Mouse (Mus musculus) limb, embryonic 15.5 days (tissue): ENCODE measurements around the gene Fmnl2. TPM values are rescaled to one million over a fixed set of nuclear protein-coding genes. Genes with fewer than 3 reads are reported as not detected.

ENCODE experiments used
- ATAC-seq: fragments of 200-750 bp; cut with Nextera tagmentation; 2 replicates; pipeline ENCODE4 v1.8.0; 2017; ENCODE audit warnings: low read depth, moderate TSS enrichment; ENCODE audit not compliant: insufficient number of reproducible peaks, low FRiP score, low TSS enrichment
- H3K27ac ChIP-seq: fragments of 300-500 bp; sonication (generic); 2 replicates; pipeline ENCODE4 v1.5.1; 2015; ENCODE audit warnings: moderate library complexity, mild to moderate bottlenecking, inconsistent platforms
- H3K27me3 ChIP-seq: fragments of 300-500 bp; sonication (generic); 2 replicates; pipeline ENCODE4 v1.6.1; 2015; ENCODE audit warnings: inconsistent platforms
- H3K36me3 ChIP-seq: fragments of 300-500 bp; sonication (generic); 2 replicates; pipeline ENCODE4 v1.6.1; 2015; ENCODE audit warnings: inconsistent platforms
- H3K4me1 ChIP-seq: fragments of 300-500 bp; sonication (generic); 2 replicates; pipeline ENCODE4 v1.6.1; 2015; ENCODE audit warnings: inconsistent platforms
- H3K4me2 ChIP-seq: fragments of 300-500 bp; sonication (generic); 2 replicates; pipeline ENCODE4 v1.6.1; 2015; ENCODE audit warnings: mild to moderate bottlenecking, inconsistent platforms
- H3K4me3 ChIP-seq: fragments of 300-500 bp; sonication (generic); 2 replicates; pipeline ENCODE4 v1.5.1; 2015; ENCODE audit warnings: mild to moderate bottlenecking, inconsistent platforms
- H3K9ac ChIP-seq: fragments of 300-500 bp; sonication (generic); 2 replicates; pipeline ENCODE4 v1.6.1; 2015; ENCODE audit warnings: inconsistent platforms
- H3K9me3 ChIP-seq: fragments of 300-500 bp; sonication (generic); 2 replicates; pipeline ENCODE4 v1.6.1; 2016; ENCODE audit warnings: inconsistent platforms
- WGBS: fragments of 180-500 bp; shearing (Covaris S2); methylation state at CpG from one replicate; pipeline ENCODE4 v1.1.7; 2015; 5-methylcytosine and 5-hydroxymethylcytosine counted together
- polyA plus RNA-seq: library from polyadenylated mRNA; unstranded; fragments of >200 nt; fragmentation: Nextera tagmentation; extraction: Ambion mirVana; gene quantifications from 2 replicates; pipeline ENCODE4 v1.2.1, GENCODE M21; 2015

Gene Fmnl2
- polyA plus RNA-seq, 1 experiment from 2014 or later = 9.4 TPM

- Histone ChIP-seq H3K4me1 (peaks cover 57% of the 10 kb centered on the region), H3K4me3 (no peak overlapping the region), H3K9me3 (no peaks in the 10 kb centered on the region), H3K27ac (no peak overlapping the region), H3K36me3 (no peaks in the 10 kb centered on the region), H3K4me2 (no peak overlapping the region), H3K9ac (no peak overlapping the region), H3K27me3 (no peaks in the 10 kb centered on the region)
- 34% methylated on average over 3 of the region's 3 CpGs for WGBS
- no peak for ATAC-seq
Observed at GRCm38 (mm10) chr2:52959982-52960381, 102.3 kb downstream of the Fmnl2 start.

- 43% methylated on average over 2 of the region's 2 CpGs for WGBS
- ATAC-seq = no peak
Observed at GRCm38 (mm10) chr2:52960697-52961096, 103.0 kb downstream of the Fmnl2 start.

DNA sequence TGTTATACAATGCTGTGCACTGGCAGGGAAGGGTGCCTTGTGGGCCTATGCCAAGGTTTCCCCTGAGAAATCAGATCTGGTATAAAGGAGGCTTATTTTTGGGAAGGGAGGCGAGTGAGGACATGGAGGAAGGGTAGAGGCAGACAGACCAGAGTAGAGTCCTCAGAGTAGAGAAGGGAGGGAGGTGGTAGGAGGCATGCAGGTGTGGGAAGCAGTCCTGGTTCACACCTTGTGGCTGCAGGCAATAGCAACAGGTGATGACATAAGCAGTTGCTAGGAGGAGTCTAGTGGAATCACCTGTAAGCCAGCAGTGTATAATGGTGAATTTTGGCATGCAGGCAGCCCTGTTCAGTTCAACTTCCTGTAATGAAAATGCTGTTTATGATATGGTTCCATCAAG, 105.8 kb downstream of the Fmnl2 start:
- no peak for ATAC-seq
- WGBS = 44% methylated on average over 1 of the region's 1 CpGs
- no peak overlapping the region for H3K9ac ChIP-seq
- H3K27me3 ChIP-seq = no peaks in the 10 kb centered on the region
- H3K36me3 ChIP-seq = no peaks in the 10 kb centered on the region
- H3K4me3 ChIP-seq = no peak overlapping the region
- H3K4me1 ChIP-seq = peaks cover 70% of the 10 kb centered on the region
- H3K4me2 ChIP-seq = no peak overlapping the region
- no peaks in the 10 kb centered on the region for H3K9me3 ChIP-seq
- H3K27ac ChIP-seq = 0 out of 2 replicates have a peak overlapping the region, but pooled peaks have one; percentile 8

More at GRCm38 (mm10) chr2:52960697-52961096, 103.0 kb downstream of the Fmnl2 start:
- Histone ChIP-seq H3K4me3 (no peak overlapping the region), H3K4me2 (no peak overlapping the region), H3K4me1 (peaks cover 55% of the 10 kb centered on the region), H3K36me3 (no peaks in the 10 kb centered on the region), H3K27ac (no peak overlapping the region), H3K9ac (no peak overlapping the region), H3K9me3 (no peaks in the 10 kb centered on the region), H3K27me3 (no peaks in the 10 kb centered on the region)

DNA sequence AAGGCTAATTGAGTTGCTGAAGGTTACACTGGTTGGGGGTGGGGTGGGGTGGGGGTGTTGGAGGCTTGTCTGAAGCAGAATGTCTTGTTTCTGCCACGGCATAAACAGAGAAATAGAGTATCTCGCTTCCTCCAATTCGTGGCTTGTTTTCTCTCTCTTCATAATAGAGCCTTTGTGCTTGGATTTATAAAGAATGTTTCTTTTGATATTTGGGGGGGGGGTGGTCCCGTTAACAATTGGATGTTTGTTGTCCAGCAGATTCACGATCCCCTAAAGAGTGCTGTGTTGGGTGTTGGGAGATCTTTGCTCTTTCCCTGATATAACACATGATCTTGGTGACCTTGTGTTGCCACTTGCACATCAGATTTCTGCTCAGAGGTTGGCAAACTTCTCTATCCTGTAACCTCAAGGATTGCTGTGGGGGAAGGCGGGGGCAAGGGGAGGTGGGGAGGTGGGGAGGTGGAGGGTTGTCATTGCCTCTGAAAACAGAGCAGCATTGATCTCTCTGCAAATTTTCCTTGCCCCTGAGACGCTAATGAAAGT, 106.8 kb downstream of the Fmnl2 start:
- no peaks in the 10 kb centered on the region for H3K9me3 ChIP-seq
- H3K4me1 ChIP-seq = peaks cover 69% of the 10 kb centered on the region
- H3K4me3 ChIP-seq = no peak overlapping the region
- WGBS = 49% methylated on average over 7 of the region's 7 CpGs
- H3K27me3 ChIP-seq = no peaks in the 10 kb centered on the region
- no peak overlapping the region; the same call in 1 of the 2 replicates for H3K27ac ChIP-seq
- H3K4me2 ChIP-seq = no peak overlapping the region
- no peak overlapping the region for H3K9ac ChIP-seq
- no peaks in the 10 kb centered on the region for H3K36me3 ChIP-seq
- no peak for ATAC-seq

GRCm38 (mm10) chr2:52966227-52966626, 108.6 kb downstream of the Fmnl2 start:
- 43% methylated on average over 5 of the region's 5 CpGs for WGBS
- no peaks in the 10 kb centered on the region for H3K9me3 ChIP-seq
- peaks cover 60% of the 10 kb centered on the region for H3K4me1 ChIP-seq
- no peak overlapping the region for H3K4me2 ChIP-seq
- H3K9ac ChIP-seq = no peak overlapping the region
- no peaks in the 10 kb centered on the region for H3K27me3 ChIP-seq
- H3K27ac ChIP-seq = no peak overlapping the region
- no peaks in the 10 kb centered on the region for H3K36me3 ChIP-seq
- H3K4me3 ChIP-seq = no peak overlapping the region
- no peak for ATAC-seq

- 83% methylated on average over 12 of the region's 12 CpGs for WGBS
- H3K9ac ChIP-seq = no peak overlapping the region
Observed at GRCm38 (mm10) chr2:52966820-52967460, 109.3 kb downstream of the Fmnl2 start.

GRCm38 (mm10) chr2:52967461-52967823, 109.8 kb downstream of the Fmnl2 start:
- ATAC-seq = no peak
- Histone ChIP-seq H3K27me3 (no peaks in the 10 kb centered on the region), H3K36me3 (no peaks in the 10 kb centered on the region), H3K9me3 (no peaks in the 10 kb centered on the region), H3K4me3 (no peak overlapping the region), H3K4me2 (no peak overlapping the region), H3K9ac (no peak overlapping the region), H3K27ac (no peak overlapping the region), H3K4me1 (peaks cover 59% of the 10 kb centered on the region)
- 88% methylated on average over 5 of the region's 5 CpGs for WGBS

More at GRCm38 (mm10) chr2:52966820-52967460, 109.3 kb downstream of the Fmnl2 start:
- ATAC-seq = no peak
- Histone ChIP-seq H3K9me3 (no peaks in the 10 kb centered on the region), H3K4me3 (no peak overlapping the region), H3K4me1 (peaks cover 59% of the 10 kb centered on the region), H3K36me3 (no peaks in the 10 kb centered on the region), H3K4me2 (no peak overlapping the region), H3K27me3 (no peaks in the 10 kb centered on the region), H3K27ac (no peak overlapping the region)

- Histone ChIP-seq H3K27me3 (no peaks in the 10 kb centered on the region), H3K4me3 (no peak overlapping the region), H3K36me3 (no peaks in the 10 kb centered on the region), H3K4me2 (peak overlapping the region; percentile 12; the same call in 1 of the 2 replicates), H3K4me1 (peaks cover 60% of the 10 kb centered on the region), H3K9me3 (no peaks in the 10 kb centered on the region), H3K9ac (no peak overlapping the region), H3K27ac (peak overlapping the region; percentile 82)
- 30% methylated on average over 2 of the region's 2 CpGs for WGBS
- peak; percentile 66 for ATAC-seq
Observed at GRCm38 (mm10) chr2:52968884-52969283, 111.2 kb downstream of the Fmnl2 start.

GRCm38 (mm10) chr2:52974056-52974455, 116.4 kb downstream of the Fmnl2 start:
- H3K4me1 ChIP-seq = peaks cover 44% of the 10 kb centered on the region
- no peak overlapping the region for H3K4me2 ChIP-seq
- H3K9me3 ChIP-seq = no peaks in the 10 kb centered on the region
- H3K4me3 ChIP-seq = no peak overlapping the region
- no peaks in the 10 kb centered on the region for H3K36me3 ChIP-seq
- ATAC-seq = no peak
- no peaks in the 10 kb centered on the region for H3K27me3 ChIP-seq
- H3K27ac ChIP-seq = 0 out of 2 replicates have a peak overlapping the region, but pooled peaks have one; percentile 38
- no peak overlapping the region for H3K9ac ChIP-seq
- 82% methylated on average over 6 of the region's 6 CpGs for WGBS

DNA sequence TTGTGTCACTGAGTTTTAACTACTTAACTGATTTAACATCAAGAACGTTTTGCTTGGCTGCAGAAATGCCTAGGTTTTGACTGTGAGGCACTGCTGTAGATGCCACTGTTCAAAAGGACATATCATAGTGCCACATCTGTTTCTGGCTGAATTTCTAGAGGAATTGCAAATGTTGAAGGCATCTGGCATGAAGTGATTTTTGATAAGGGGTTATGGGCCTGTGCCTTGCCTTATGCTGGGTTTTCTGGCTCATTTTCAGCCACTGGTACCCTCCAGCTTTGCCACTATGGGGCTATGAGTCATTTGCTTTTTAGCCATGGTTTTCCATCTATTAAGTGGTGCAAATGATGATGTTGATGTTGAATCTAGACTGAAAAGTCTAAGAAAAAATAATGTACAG, 117.1 kb downstream of the Fmnl2 start:
- WGBS = 48% methylated on average over 1 of the region's 1 CpGs

DNA sequence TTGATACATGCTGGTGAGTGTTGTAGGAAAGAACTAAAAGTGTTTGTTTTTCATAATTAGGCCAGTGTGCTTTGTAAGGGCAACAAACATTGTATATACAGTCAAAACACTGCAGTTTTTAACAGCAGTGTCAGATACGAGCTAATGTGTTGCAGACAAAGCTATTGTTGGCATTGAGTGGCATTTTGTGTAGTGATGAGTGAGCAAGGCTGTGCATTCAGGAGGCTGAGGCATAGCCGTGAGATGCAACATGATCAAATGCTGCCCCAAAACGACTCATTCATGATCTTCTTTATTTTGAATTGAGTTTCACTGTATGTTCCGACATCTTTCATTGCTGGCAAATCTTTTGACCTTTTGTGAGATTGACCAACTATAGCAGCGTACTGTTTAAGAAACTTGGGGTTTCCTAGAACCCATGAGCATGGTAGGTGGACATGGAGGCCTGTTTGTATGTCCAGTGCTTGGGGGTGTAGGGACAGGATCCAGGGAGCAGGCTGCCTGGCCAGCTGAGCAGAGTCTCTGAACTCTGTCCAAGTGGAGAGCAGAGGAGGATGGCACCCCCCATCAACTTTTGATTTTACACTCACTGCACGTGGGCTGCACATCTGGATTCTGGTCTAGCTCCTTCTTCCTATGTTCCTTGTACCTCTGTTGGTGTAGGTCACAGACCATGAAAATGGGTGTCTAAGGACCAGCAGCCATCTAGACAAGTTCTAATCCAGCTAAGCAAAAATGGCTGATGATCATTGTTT, 120.4 kb downstream of the Fmnl2 start:
- H3K36me3 ChIP-seq = no peaks in the 10 kb centered on the region
- 83% methylated on average over 6 of the region's 6 CpGs for WGBS
- ATAC-seq = no peak
- H3K27ac ChIP-seq = no peak overlapping the region
- H3K4me2 ChIP-seq = no peak overlapping the region
- no peak overlapping the region for H3K9ac ChIP-seq
- H3K4me3 ChIP-seq = no peak overlapping the region
- no peaks in the 10 kb centered on the region for H3K9me3 ChIP-seq
- H3K27me3 ChIP-seq = no peaks in the 10 kb centered on the region
- H3K4me1 ChIP-seq = peaks cover 58% of the 10 kb centered on the region

More for the DNA sequence above, 117.1 kb downstream of the Fmnl2 start:
- H3K9me3 ChIP-seq = no peaks in the 10 kb centered on the region
- no peak overlapping the region for H3K9ac ChIP-seq
- no peaks in the 10 kb centered on the region for H3K36me3 ChIP-seq
- no peak overlapping the region for H3K4me2 ChIP-seq
- H3K4me1 ChIP-seq = peaks cover 44% of the 10 kb centered on the region
- H3K27me3 ChIP-seq = no peaks in the 10 kb centered on the region
- H3K4me3 ChIP-seq = no peak overlapping the region
- ATAC-seq = no peak
- H3K27ac ChIP-seq = no peak overlapping the region

DNA sequence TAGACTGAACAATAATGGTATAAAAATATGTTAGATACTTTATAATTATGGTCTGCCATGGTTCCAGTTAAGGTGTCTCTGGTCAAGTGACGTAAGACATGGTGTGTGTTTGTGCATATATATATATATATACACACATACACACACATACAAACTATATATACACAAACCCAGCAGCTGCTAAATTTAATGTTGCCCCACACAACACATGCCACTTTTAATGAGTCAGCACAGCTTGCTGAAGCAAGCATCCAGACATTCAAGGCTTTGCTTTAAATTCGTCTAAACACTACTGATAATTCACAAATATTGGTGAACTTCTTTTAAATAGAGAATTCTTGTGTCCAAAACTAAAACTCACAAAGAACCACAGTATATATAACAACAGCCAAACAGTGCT, 121.1 kb downstream of the Fmnl2 start:
- ATAC-seq = no peak
- Histone ChIP-seq H3K4me2 (no peak overlapping the region), H3K27ac (no peak overlapping the region), H3K9ac (no peak overlapping the region), H3K4me1 (peaks cover 53% of the 10 kb centered on the region), H3K9me3 (no peaks in the 10 kb centered on the region), H3K4me3 (no peak overlapping the region), H3K27me3 (no peaks in the 10 kb centered on the region), H3K36me3 (no peaks in the 10 kb centered on the region)
- WGBS = 66% methylated on average over 2 of the region's 2 CpGs
